Mouse (Mus musculus): ENCODE results near the gene Tlnrd1.
A peak's percentile ranks its signal among the peaks of the same experiment; 100 is the strongest.

The Tlnrd1 gene

DNA sequence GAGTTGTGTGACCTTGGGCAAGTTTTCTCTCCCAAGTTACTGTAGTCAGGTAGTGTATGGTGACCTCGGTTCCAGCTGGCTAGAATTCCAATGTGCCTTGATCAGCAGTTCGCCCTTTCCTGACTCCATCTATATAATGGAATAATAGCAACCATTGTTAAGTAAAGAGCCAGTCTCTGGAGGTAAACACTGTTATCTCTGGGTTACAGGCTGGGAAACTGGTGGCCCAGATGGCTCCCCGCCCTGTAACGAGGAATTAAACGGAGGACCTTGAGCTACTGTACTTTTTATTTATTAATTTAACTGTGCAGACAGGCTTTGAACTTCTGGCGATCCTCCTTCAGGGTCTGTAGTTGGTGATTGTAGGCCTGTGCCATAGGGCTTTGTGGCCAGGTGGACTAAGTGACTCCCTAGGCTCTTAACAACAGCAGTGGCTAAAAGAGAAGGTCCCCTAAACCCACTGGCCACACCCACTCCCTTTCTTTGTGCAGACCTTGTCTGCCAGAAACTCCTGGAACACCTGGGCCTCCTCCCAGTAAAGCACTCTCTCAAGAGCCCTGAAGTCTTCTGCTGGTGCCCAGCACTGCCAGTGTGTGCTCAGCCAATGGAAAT is 922 bp upstream of the Tlnrd1 start:
- DNase-seq (ENCODE audit: low spot score in 2 of 2) = peak in 1 of 2 experiments; percentile 30

GRCm38 (mm10) chr7:83883276-83884020 is 657 bp downstream of the Tlnrd1 start:
- peak; percentile 76 to 78 for DNase-seq (ENCODE audit: low spot score in 2 of 2)

GRCm38 (mm10) chr7:83882633-83883275 is 1.4 kb downstream of the Tlnrd1 start:
- DNase-seq (ENCODE audit: low spot score in 2 of 2) = peak; percentile 54 to 59

DNA sequence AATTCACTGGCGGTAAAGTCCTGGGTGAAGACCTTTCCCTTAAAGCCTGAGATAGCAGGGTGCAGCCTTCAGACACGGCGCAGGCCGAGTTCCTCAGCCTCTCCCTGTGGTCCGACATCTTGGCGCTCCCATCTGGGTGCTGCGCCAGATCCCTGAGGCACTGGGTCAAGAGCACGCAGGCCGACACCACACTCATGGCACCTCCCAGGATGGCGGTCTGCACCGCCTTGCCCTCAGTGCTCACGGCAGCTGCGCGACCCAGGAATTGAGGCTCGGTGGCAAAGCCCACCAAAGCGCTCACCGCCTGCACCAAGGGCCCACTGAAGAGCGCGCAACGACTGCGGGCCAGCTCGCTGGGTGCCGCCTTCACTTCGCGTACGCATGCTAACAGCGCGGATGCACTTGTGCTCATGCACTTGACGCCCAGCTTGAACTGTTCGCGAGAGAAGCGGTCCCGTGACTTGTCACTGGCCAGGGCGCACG is 1.9 kb downstream of the Tlnrd1 start:
- peak in 1 of 2 experiments; percentile 35 for DNase-seq (ENCODE audit: low spot score in 2 of 2)

DNA sequence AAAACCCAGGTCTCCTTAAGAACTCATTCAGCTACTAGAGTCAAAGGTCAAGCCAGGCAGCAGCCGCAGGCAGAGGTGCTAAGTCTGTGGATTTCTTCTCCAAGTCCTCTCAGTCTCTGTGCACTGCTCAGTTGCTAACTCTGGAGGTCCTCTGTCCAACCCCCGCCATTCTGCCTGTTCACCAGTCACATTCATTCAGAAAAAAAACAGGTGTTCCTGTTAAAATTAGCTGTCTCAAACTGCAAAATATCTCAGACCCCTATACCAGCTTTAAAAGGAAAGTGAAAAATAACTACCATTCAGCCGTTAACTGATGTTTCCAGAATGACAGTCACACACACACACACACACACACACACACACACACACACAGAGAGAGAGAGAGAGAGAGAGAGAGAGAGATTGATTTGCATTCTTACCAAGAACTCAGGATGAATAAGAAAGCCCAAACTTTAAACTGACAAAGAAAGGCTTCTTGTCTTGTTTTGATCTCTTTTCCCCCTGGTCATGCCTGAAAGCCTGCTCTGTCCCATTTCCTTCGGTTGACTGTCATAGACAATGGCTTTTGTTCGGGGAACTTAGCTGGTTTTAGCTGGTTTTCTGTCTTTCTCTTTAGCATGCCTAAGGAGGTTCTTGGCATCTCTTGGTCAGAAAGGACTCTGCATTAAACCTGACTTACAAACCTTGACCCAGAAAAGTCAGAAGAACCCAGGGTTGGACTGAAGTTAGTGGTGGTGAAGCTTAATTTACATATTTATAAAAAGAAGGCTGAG is 5.2 kb downstream of the Tlnrd1 start:
- DNase-seq (ENCODE audit: low spot score in 2 of 2) = no peak

DNA sequence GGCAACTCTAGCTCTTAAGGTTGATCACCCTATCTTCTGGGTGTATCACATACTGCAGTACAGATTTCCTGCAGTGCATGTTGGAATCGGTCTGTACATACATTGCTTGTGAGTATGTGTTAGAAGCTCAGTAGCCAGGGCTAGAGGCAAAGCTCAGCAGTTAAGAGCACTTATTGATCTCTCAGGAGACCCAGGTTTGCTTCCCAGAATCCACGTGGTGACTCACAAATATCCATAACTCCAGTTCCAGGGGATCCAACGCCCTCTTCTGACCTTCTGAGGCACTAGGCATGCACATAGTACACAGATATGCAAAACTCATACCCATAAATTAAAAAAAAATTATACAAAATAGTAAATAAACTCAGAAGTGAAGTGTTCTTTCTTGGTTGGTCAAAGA is 7.0 kb downstream of the Tlnrd1 start:
- no peak for DNase-seq (ENCODE audit: low spot score in 2 of 2)

- no peak for DNase-seq (ENCODE audit: low spot score in 2 of 2)
Measured at GRCm38 (mm10) chr7:83869839-83870543, 14.1 kb downstream of the Tlnrd1 start.

GRCm38 (mm10) chr7:83868200-83868599 is 15.9 kb downstream of the Tlnrd1 start:
- DNase-seq (ENCODE audit: low spot score in 2 of 2) = no peak

- no peak for DNase-seq (ENCODE audit: low spot score in 2 of 2)
Measured at GRCm38 (mm10) chr7:83863554-83863953, 20.6 kb downstream of the Tlnrd1 start.

- peak; percentile 55 to 65 for DNase-seq (ENCODE audit: low spot score in 2 of 2)
Measured at GRCm38 (mm10) chr7:83859378-83860083, 24.6 kb downstream of the Tlnrd1 start.

GRCm38 (mm10) chr7:83857921-83858320 is 26.2 kb downstream of the Tlnrd1 start:
- no peak for DNase-seq (ENCODE audit: low spot score in 2 of 2)

DNA sequence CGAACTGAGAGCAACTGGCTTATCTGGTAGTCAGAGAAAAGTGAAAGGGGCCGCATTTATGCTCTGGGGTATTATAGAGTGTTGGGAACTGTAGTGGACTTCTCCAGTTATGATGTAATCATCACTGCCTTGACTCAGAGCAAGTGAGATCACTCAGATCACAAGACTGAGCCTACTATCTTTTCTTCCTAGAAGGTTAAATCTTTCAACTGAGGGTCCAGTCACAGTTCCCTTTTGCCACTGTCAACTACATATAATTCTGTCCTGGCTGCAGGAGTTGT is 27.0 kb downstream of the Tlnrd1 start:
- DNase-seq (ENCODE audit: low spot score in 2 of 2) = peak in 1 of 2 experiments; percentile 15

GRCm38 (mm10) chr7:83856353-83857207 is 27.5 kb downstream of the Tlnrd1 start:
- peak; percentile 14 to 37 for DNase-seq (ENCODE audit: low spot score in 2 of 2)

GRCm38 (mm10) chr7:83855203-83855602 is 28.9 kb downstream of the Tlnrd1 start:
- DNase-seq (ENCODE audit: low spot score in 2 of 2) = no peak

DNA sequence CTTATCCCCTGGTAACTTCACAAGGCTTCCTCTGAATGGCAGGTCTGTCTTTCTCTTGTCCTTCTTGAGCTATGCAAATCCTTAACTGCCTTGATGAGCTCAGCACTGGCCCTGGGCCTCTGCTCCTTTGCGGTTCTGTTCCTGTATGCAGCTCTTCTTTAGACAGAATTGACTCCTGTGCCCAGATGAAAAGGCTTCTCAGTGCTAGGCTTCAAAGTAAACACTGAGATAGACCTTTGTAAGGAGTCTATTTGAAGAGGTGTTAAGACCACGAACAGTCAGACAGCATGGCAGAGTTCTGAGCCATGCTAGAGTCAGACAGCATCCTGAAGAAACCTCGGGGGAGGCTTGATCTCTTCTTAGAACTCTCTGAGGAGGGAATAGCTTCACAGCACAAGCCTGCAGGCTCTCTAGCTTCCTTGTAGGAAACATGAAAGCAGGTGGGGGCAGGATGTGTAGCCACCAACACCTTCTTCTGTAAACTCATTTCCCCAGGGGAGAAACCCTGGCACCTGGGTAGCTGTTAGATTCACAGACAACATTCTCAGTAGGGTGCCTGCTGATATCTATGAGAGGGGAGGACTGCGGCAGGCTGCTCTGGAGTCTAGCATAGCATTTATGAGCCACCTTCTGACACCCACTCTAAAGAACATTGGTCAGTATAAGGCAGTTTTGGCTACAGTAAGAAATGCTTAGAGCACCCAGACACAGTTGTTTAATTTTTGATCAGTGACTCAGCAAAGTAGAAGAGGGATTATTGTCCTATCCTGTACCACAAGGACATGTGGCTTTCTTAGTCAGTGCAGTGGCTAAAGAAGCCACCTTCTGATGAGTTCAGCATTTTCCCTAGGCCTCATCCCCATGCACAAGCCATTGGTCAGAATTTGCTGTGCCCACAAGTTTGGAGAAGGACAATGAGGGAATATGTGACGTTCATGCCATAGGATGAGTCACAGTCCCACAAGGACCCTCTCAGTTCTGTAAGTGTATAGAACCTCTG is 31.4 kb downstream of the Tlnrd1 start:
- DNase-seq (ENCODE audit: low spot score in 2 of 2) = no peak

DNA sequence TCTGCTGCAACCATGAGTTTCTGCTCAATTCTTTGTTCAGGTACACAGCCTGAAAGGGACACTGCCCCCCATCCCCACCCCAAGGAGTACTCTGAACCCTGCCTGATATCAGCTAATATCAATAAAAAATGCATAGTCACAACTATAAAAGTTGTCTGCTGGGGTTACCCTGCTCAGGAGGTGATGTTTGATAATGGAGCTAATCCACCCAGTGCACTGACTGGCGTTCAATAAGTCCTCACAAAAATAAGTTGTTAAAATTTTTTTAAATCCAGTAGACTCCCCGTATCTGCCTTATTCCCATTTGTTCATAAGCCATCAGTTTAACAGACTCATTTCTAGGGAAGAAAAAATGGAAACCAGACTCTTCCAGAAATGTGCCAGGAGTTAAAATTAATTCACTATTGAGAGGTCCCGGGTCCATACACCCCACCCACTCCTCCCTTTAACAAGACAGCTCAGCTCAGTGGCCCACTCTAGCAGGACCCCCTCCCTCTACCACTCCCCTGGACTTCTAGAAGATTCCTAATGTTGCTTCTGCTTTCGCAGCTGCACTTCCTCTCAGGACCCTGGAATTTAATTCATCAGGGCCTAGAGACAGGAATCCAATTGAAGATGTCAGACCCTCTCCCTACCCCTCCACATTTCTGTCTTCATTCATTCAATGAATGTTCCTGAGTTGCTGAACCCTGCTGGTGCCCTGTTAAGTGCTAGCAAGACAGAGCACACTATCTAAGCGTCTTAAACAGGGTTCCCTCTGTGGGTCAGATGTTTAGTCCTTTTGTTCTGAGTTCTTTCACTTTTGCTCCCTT is 32.3 kb downstream of the Tlnrd1 start:
- DNase-seq (ENCODE audit: low spot score in 2 of 2) = no peak

DNA sequence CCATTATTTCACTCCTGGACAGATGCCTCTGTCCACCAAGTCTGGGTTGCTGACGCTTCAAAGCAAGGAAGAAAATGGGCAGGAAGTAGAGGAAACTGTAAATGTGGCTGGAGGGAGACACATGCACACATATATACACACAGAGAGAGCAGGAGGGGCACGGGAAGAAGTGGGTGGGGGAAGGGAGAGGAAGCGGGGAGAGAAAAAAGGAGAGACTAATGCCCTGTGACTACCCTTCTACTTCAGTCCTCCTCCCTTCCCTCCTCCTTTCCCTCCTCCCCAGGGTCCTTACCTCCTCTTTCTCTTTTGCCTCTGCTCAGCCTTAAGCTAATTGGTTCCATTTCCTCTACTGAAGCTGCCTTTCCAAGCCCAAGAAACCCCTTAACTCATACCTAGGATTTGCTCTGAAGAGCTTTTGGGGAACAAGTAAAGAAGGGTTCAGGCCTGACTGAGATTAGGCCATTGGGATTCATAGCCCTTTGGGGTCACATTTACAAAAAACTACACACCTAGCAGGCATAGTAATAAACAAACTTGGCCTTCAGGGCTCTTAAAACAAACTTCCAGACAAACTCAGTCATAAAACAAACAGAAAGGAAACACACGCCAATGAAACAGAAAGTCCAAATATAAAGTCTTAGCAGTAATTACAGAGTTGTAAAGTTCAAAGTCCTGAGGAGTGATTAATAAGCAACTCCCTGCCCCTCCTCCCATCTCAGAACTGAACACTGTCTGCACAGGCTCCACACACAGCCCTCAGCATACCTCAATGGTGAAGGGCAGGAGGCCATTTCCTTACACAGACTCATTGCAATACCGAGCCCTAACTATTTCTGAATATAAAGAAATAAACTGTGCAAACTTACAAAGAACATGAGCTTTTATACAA is 36.7 kb downstream of the Tlnrd1 start:
- no peak for DNase-seq (ENCODE audit: low spot score in 2 of 2)

Data from heart, adult 9 months (tissue).